7 mouse cellular contexts compared by ENCODE assay signal in the genomic region with DNA sequence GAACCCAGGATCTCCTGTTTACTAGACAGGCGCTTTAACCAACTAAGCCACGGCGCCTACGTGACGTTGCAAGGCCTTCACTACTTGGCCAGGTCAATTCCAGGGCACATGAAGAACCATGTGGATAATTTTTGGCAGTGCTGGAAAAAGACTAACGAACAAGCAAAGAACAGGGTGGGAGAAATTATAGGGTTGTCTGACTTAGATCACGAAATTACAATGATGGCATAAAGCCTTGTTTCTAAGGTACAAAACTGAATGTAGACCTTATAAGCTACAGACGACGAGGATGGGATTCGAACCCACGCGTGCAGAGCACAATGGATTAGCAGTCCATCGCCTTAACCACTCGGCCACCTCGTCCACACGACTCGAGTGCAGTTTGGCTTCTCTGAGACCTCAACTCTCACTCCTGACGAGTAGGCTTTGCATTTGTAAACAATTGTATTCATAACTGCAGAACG. TPM values are rescaled to one million over a fixed set of nuclear protein-coding genes. Genes with fewer than 3 reads are reported as not detected.
DNase-seq lines count a peak whose midpoint lies in the region; ATAC-seq lines count a peak whose summit lies in the region.

No protein-coding gene starts in this region.

- H3K36me3 ChIP-seq in limb, embryonic 12.5 days, result no peaks in the 10 kb centered on the region
- no peaks in the 10 kb centered on the region for H3K36me3 ChIP-seq in midbrain, embryonic 14.5 days (ENCODE audit: control insufficient read depth, insufficient read depth, low read length)

- H3K9me3 ChIP-seq in limb, embryonic 12.5 days, result no peaks in the 10 kb centered on the region
- no peaks in the 10 kb centered on the region for H3K9me3 ChIP-seq in midbrain, embryonic 14.5 days (ENCODE audit: control insufficient read depth, low read length)

- DNase-seq in adrenal gland, adult 8-10 months, result peak; percentile 94
- peak; percentile 96 for DNase-seq in embryo, embryonic 9.5 days (ENCODE audit: extremely low spot score)
- peak; percentile 99 for DNase-seq in heart, adult 11 months
- DNase-seq in kidney, adult 18-20 months, result peak; percentile 99
- peak; percentile 95 for DNase-seq in midbrain, embryonic 14.5 days
- DNase-seq in spleen, adult 12 weeks (ENCODE audit: low spot score), result peak; percentile 94

- WGBS in limb, embryonic 12.5 days, result under 1% methylated on average over 19 of the region's 19 CpGs
- under 1% methylated on average over 19 of the region's 19 CpGs for WGBS in midbrain, embryonic 14.5 days

- H3K4me2 ChIP-seq in limb, embryonic 12.5 days, result peak overlapping the region; percentile 95
- H3K4me2 ChIP-seq in midbrain, embryonic 14.5 days (ENCODE audit: low read length), result peak overlapping the region; percentile 94

- 0 out of 2 replicates have a peak, but pooled peaks have one; percentile 21 for ATAC-seq in limb, embryonic 12.5 days (ENCODE audit: insufficient number of reproducible peaks, insufficient read depth, low FRiP score, low TSS enrichment, low read depth)
- ATAC-seq in midbrain, embryonic 14.5 days (ENCODE audit: low FRiP score, low TSS enrichment), result peak; percentile 66

- peaks cover 11% of the 10 kb centered on the region for H3K27me3 ChIP-seq in limb, embryonic 12.5 days
- no peaks in the 10 kb centered on the region for H3K27me3 ChIP-seq in midbrain, embryonic 14.5 days (ENCODE audit: control insufficient read depth, insufficient read depth, low read length)

- H3K4me1 ChIP-seq in limb, embryonic 12.5 days (replicated peaks), result peaks cover 32% of the 10 kb centered on the region
- H3K4me1 ChIP-seq in midbrain, embryonic 14.5 days (ENCODE audit: control insufficient read depth, insufficient read depth, low read length), result peaks cover 38% of the 10 kb centered on the region

- peak overlapping the region; percentile 69 for H3K27ac ChIP-seq in limb, embryonic 12.5 days
- H3K27ac ChIP-seq in midbrain, embryonic 14.5 days (replicated peaks; ENCODE audit: low read depth, low read length), result peak overlapping the region; percentile 65

- H3K9ac ChIP-seq in limb, embryonic 12.5 days (replicated peaks), result peak overlapping the region; percentile 44; the same call in 1 of the 2 replicates
- no peak overlapping the region; the same call in 1 of the 2 replicates for H3K9ac ChIP-seq in midbrain, embryonic 14.5 days (replicated peaks; ENCODE audit: low read length)

- H3K4me3 ChIP-seq in limb, embryonic 12.5 days (replicated peaks), result peak overlapping the region; percentile 70
- H3K4me3 ChIP-seq in midbrain, embryonic 14.5 days (replicated peaks; ENCODE audit: low read depth, low read length), result peak overlapping the region; percentile 67

RNA-seq across cellular contexts. Expression of gene Borcs6, which starts 3.3 kb away (rescaled TPM):
- 10 to 100 TPM; 29.8 to 33.9 (median 31.5) TPM for total RNA-seq in adrenal gland, adult 8-10 months (2022)
- 9.2 and 10.0 TPM in 2 replicates for polyA plus RNA-seq in limb, embryonic 12.5 days (2016; fragmentation: Nextera tagmentation; extraction: Ambion mirVana)
- polyA plus RNA-seq in midbrain, embryonic 14.5 days (2014; fragmentation: Nextera tagmentation; extraction: Ambion mirVana), result 17.3 and 20.1 TPM in 2 replicates

RNA-seq across cellular contexts. Expression of gene Tmem107, which starts 7.8 kb away (rescaled TPM):
- 10 to 100 TPM; 13.1 to 28.3 (median 19.4) TPM for total RNA-seq in adrenal gland, adult 8-10 months (2022)
- polyA plus RNA-seq in limb, embryonic 12.5 days (2016; fragmentation: Nextera tagmentation; extraction: Ambion mirVana), result 39.5 and 41.0 TPM in 2 replicates
- 28.0 and 36.5 TPM in 2 replicates for polyA plus RNA-seq in midbrain, embryonic 14.5 days (2014; fragmentation: Nextera tagmentation; extraction: Ambion mirVana)

RNA-seq across cellular contexts. Expression of gene Aurkb, which starts 17.3 kb away (rescaled TPM):
- total RNA-seq in adrenal gland, adult 8-10 months (2022), result 1 to 10 TPM; 1.7 to 2.9 (median 2.3) TPM
- 169 and 171 TPM in 2 replicates for polyA plus RNA-seq in limb, embryonic 12.5 days (2016; fragmentation: Nextera tagmentation; extraction: Ambion mirVana)
- 14.6 and 29.6 TPM in 2 replicates for polyA plus RNA-seq in midbrain, embryonic 14.5 days (2014; fragmentation: Nextera tagmentation; extraction: Ambion mirVana)

RNA-seq across cellular contexts. Expression of gene Vamp2, which starts 25.5 kb away (rescaled TPM):
- total RNA-seq in adrenal gland, adult 8-10 months (2022), result 100 to 1,000 TPM; 118 to 221 (median 178) TPM
- polyA plus RNA-seq in limb, embryonic 12.5 days (2016; fragmentation: Nextera tagmentation; extraction: Ambion mirVana), result 68.0 and 79.5 TPM in 2 replicates
- 258 and 260 TPM in 2 replicates for polyA plus RNA-seq in midbrain, embryonic 14.5 days (2014; fragmentation: Nextera tagmentation; extraction: Ambion mirVana)

RNA-seq across cellular contexts. Expression of gene Per1, which starts 32.2 kb away (rescaled TPM):
- 100 to 1,000 TPM in 1 of 4 experiments, 10 to 100 TPM in 3; 30.0 to 119 (median 51.6) TPM for total RNA-seq in adrenal gland, adult 8-10 months (2022)
- 7.2 and 10.4 TPM in 2 replicates for polyA plus RNA-seq in limb, embryonic 12.5 days (2016; fragmentation: Nextera tagmentation; extraction: Ambion mirVana)
- polyA plus RNA-seq in midbrain, embryonic 14.5 days (2014; fragmentation: Nextera tagmentation; extraction: Ambion mirVana), result 9.3 and 13.1 TPM in 2 replicates

Comparison
In these comparisons a context has a peak if more than half of its experiments do, and no peak if none do; other contexts are left out.
1. Peak in every context shown above with its lines: DNase-seq, ATAC-seq, H3K4me3 ChIP-seq and H3K27ac ChIP-seq.